Mouse (Mus musculus) adrenal gland, adult 18-20 months (tissue): ENCODE results near the gene Slc4a4. TPM values are rescaled to one million over a fixed set of nuclear protein-coding genes. Genes with fewer than 3 reads are reported as not detected.

Experiments
- DNase-seq, 2 experiments: peaks; one replicate each; pipeline ENCODE4 v3.0.0; 2021 to 2022; ENCODE audit warnings: low spot score in 2 of 2
- total RNA-seq, 2 experiments: library from RNA; stranded (reverse); gene quantifications; 1 replicate in 1 of 2; 2 replicates in 1 of 2; pipeline ENCODE4 v1.2.3; 2021

The Slc4a4 gene
- total RNA-seq, 2 experiments from 2014 or later, result 37.4 to 38.7 TPM

GRCm38 (mm10) chr5:89141761-89142160 is 255.1 kb downstream of the Slc4a4 start:
- DNase-seq, result no peak

DNA sequence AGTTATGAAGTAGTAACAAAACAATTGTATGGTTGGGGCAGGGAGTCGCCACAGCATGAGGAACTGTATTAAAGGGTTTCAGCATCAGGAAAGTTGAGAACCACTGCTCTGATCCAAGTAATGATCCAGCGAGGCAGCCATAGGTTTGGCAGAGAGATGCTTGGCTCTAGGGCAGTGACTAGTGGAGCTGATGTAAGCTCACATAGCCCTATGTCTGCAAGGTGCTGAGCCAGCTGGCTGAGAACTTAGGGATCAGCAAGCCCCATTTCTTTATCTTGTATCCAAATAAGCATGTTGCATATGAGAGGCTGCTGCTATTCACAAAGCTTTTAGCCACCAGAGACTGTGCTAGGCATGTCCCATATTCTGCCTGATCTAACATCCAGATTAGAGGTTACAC is 259.7 kb downstream of the Slc4a4 start:
- no peak for DNase-seq

DNA sequence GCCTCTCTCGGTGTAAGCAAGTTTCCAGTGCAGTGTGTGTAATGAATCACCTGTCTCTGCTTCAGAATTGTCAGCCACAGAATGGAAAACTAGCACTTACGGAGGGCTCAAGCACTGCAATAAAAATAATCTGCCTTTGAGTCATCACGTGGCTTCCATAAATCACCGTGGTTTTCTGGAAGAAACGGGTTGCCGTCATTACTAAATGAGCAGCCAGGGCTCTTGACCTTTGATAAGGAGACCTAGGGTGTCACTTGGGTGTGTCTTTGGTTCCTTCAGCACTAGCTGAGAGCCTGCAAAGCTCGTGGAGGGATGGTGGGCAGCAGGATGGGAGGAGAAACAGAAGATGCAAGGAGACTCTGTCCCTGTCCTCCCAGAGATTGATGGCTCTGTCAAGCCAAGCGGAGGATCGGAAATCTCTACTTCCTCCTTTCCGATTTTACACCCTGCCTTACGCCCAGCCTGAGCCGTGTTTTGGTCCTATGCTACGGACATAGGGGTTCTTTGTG is 260.7 kb downstream of the Slc4a4 start:
- DNase-seq, result peak in 1 of 2 experiments; percentile 18

DNA sequence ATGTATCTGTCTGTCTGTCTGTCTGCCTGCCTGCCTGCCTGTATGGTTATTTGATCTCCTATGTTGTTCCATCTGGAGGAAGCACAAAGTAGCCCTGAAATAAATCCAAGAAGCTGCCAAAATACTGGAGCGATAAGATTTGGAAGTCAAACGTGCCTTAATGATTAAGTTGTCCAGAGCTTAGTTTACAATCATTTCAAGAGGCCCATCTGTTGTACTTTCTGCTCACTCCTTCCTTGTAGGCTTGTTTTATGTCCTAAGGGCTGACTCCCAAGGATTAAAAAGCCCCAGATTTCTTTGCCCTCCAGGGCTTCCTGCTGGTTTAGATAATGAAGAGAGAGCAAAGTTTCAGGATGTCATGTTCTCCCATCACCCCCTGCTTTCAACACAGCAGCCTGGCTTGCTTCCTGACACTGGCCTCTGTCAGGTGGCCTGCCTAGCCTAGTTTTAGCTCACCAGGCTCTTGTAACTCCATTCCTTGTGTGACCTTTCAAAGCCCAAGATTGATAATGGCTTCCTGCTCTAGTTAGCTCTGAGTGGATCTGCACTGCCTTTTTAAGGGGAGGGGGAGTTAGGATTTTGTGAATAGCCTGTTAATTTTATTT is 262.9 kb downstream of the Slc4a4 start:
- no peak for DNase-seq

GRCm38 (mm10) chr5:89151076-89151475 is 264.5 kb downstream of the Slc4a4 start:
- DNase-seq, result no peak

DNA sequence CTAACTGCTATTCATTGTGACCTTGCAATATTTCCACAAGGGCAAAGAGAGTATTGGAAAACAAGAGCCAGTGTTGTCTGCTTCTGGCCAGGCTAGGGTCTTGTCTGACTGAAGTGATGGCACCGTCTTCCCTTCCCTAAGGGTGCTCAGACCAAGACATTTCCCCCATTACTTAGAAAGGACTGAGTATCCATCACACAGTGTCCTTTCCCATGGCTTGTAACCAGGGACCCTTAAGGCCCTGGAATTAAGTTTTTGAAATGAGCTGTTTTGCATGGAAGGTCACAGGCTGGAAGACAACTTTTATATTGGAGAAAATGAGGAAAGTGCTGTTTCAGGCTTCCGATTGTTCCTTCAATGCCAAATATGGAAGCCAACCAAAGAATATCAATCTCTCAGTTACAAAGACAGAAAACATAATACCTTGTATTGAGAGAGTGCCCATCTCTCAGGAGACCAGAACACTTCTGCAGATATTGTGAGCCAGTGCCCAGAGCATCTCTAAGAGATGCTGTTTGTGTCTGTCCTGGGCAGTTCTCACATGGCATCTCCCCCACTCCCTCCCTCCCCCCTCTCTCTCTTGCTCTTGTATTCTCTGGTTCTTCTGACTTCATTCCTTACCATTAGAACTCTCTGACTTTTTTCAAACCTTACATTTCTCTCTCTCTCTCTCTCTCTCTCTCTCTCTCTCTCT is 284.6 kb downstream of the Slc4a4 start:
- no peak for DNase-seq

GRCm38 (mm10) chr5:89190063-89190462 is 303.4 kb downstream of the Slc4a4 start:
- no peak for DNase-seq

DNA sequence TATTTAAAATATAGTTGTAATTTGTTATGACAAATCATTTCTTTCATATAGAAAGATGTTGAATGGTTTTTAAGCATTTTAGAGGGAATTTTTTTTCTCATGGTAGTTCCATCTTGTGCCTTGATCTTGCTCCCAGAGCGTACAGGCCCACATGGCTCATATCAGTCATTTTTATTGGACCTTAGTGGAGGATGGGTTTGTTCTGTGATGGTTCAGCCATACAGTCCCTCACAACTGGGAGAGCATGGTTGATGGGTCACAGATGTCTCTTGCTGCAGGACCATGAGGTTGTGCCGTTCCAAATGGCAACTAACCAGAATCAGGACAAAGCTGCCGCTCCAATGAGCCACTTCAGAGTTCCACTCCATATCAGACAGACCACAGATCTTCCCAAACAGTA is 308.0 kb downstream of the Slc4a4 start:
- DNase-seq, result no peak

GRCm38 (mm10) chr5:89198501-89198900 is 311.9 kb downstream of the Slc4a4 start:
- DNase-seq, result no peak

DNA sequence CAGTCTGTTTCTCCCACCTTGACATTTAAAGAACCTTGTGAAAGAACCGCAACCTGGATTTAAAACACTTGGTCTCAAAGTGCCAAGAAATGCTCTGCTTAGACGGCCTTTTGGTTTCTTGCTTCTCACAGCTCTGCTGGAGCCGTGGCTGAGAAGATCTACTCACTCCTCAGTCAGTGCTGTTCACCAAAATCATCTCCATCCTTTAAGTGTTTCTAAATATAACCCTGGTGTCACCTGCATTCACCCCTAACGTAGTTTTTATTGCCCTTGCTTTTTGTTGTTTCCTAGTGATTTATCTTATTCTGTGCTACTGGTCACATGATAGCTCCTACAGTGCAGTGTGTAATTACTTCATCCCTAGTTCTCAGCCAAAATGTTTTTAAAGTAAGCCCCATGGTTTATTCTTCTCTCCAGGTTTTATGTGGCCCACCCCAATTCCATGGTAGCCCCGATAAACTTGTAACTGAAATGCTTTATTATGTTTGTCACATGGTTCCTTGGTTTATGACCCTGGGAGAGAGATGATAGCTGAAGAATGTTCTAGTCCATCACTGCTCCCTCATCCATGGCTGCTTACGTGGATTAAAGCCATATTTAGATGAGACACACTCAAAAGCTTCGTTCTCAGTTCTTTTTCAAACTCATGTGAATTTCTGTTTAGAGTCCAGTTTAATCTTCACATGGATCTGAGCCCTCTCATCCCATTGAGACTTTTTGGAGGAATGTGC is 323.5 kb downstream of the Slc4a4 start:
- no peak for DNase-seq

GRCm38 (mm10) chr5:89211057-89211456 is 324.4 kb downstream of the Slc4a4 start:
- DNase-seq, result no peak

DNA sequence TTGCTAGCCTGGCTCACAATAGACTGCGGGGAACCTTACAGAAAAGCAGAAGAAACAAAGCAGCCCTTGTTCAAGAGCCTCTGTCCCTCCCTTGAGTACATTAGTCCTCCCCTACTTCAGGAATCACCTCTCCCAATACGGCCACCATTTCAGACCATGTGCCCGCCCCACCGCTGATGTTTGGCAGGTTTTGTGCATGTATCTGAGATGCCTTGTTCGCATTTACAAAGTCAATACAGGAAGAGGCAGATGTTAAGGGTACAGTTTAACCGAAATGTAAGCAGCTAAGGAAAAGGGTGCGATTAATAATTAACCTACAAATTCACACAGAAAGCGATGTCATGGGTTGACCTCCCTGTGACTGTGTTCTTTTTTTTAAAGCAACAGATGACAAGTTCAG is 331.6 kb downstream of the Slc4a4 start:
- no peak for DNase-seq

GRCm38 (mm10) chr5:89218709-89219108 is 332.1 kb downstream of the Slc4a4 start:
- no peak for DNase-seq

DNA sequence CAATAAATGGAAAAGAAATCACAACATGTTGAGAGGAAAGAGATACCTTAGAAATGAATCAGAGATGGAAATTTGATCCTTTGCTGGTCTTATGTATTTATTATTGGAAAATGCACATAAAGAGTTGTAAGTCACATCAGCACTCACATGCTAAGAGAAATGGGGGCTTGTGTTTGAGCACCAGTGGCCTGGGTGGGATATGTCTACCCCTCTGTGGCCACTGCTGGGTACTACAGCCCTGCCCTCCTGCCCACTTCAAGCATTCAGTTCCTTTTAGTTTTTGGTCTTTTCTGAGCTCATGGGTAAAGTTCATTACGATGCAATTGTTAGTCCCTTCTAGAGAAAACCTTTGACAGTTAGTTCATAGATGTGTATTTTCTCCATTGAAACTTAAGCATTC is 335.0 kb downstream of the Slc4a4 start:
- no peak for DNase-seq

DNA sequence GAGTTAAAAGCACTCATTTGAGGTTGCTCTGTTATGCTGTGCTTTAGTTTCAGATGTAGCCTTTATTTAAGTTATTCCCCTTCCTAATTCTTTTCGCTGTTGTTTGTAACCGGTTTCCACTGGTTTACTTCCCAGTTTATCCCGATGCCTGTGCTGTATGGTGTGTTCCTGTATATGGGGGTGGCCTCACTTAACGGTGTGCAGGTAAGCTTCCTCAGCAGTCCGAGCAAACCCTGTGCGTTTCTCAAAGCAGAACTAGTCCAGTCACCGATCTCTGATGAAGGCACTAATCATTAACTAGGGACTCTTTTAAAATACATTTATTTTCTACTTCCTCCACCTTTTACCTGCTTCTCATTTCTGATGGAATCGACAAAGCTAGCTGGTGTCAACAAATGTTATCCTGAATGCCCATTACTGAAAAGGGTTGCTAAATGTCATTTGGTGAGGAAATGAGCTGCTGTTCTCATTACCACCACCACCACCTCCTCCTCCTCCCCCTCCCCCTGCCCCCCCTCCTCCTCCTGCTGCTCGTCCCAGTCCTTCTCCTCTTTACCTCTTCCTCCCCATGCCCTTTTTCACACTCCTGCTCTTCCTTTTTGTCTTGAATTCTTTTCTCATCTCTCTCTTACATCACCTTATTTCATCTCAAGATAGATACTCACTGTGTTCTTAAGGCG is 336.6 kb downstream of the Slc4a4 start:
- DNase-seq, result no peak

DNA sequence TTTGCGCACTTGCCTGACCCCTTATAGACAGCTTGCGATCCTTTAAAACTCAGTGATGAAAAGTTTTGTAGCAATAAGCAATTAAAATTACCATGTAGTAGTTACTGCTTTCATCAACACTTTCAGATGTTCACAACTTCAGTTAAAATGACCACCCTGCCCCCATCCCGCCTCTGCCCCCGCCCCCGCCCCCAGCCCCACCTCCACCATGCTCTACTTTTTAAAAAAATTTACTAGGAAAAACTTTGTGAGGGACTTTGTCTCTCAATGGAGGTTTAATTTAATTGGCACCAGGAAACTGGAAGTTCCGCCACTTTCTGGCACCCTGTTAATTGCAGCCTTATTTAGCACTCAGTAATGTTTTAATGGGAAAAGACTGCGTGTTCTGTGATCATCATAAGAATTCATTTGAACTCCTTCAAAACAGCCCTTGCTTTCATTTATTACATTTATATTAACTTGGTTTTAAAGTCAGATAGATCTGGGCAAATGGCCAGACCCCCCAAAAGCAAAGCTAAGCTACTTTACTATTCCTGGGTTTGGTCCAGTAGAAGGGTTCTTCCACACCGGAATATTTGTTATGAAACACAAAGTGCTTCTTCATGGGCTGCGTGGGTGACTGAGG is 337.2 kb downstream of the Slc4a4 start:
- no peak for DNase-seq

GRCm38 (mm10) chr5:89227948-89228347 is 341.3 kb downstream of the Slc4a4 start:
- DNase-seq, result no peak

- DNase-seq, result no peak
These were observed 343.0 kb downstream of the Slc4a4 start for GRCm38 (mm10) chr5:89229606-89230005.

GRCm38 (mm10) chr5:89232313-89232712 is 345.7 kb downstream of the Slc4a4 start:
- DNase-seq, result no peak

- no peak for DNase-seq
These were observed 365.2 kb downstream of the Slc4a4 start for GRCm38 (mm10) chr5:89251806-89252205.
